Mouse (Mus musculus): ENCODE results near the gene Strn3. TPM values are rescaled to one million over a fixed set of nuclear protein-coding genes. Genes with fewer than 3 reads are reported as not detected.
"Not testable (repeated sequence)": the region's sequence is repeated elsewhere in the genome, so short reads cannot be mapped to it uniquely, and the experiment has no call there.

The Strn3 gene
- total and polyA plus RNA-seq, 2 experiments from 2014 or later = 30.8 to 44.3 TPM

- Histone ChIP-seq H3K4me1 (ENCODE audit: insufficient read depth, low read length) (no peaks in the 10 kb centered on the region; the same call in 1 of the 2 replicates), H3K27ac (no peak overlapping the region), H3K27me3 (ENCODE audit: insufficient read depth, low read length) (no peaks in the 10 kb centered on the region), H3K4me3 (ENCODE audit: low read length) (no peak overlapping the region), H3K36me3 (ENCODE audit: insufficient read depth, low read length) (peaks cover 11% of the 10 kb centered on the region; the same call in 1 of the 2 replicates), H3K4me2 (ENCODE audit: low read depth, low read length) (no peak overlapping the region), H3K9ac (replicated peaks; ENCODE audit: low read length) (no peak overlapping the region), H3K9me3 (ENCODE audit: low read length) (no peaks in the 10 kb centered on the region)
- TF ChIP-seq CTCF (IDR thresholded peaks at IDR 0.05; ENCODE audit: low read depth) = no peak
- no peak for ATAC-seq
- WGBS = 77% methylated on average over 1 of the region's 1 CpGs
- DNase-seq (ENCODE audit: low spot score) = no peak
Observed at GRCm38 (mm10) chr12:51655944-51656465, 35.7 kb downstream of the Strn3 start.

- H3K27ac ChIP-seq; H3K27me3 ChIP-seq (ENCODE audit: insufficient read depth, low read length); DNase-seq (ENCODE audit: low spot score); H3K4me1 ChIP-seq (ENCODE audit: insufficient read depth, low read length); H3K9ac ChIP-seq (replicated peaks; ENCODE audit: low read length); H3K4me2 ChIP-seq (ENCODE audit: low read depth, low read length); H3K9me3 ChIP-seq (ENCODE audit: low read length); ATAC-seq; H3K4me3 ChIP-seq (ENCODE audit: low read length); H3K36me3 ChIP-seq (ENCODE audit: insufficient read depth, low read length): not testable (repeated sequence)
Observed at GRCm38 (mm10) chr12:51649401-51649800, 42.3 kb downstream of the Strn3 start.

- H3K9ac ChIP-seq (replicated peaks; ENCODE audit: low read length) = no peak overlapping the region
- no peaks in the 10 kb centered on the region for H3K4me1 ChIP-seq (ENCODE audit: insufficient read depth, low read length)
- H3K4me2 ChIP-seq (ENCODE audit: low read depth, low read length) = no peak overlapping the region
- H3K27me3 ChIP-seq (ENCODE audit: insufficient read depth, low read length) = no peaks in the 10 kb centered on the region
- H3K4me3 ChIP-seq (ENCODE audit: low read length) = no peak overlapping the region
- H3K9me3 ChIP-seq (ENCODE audit: low read length) = no peaks in the 10 kb centered on the region
- ATAC-seq (no peak), DNase-seq (ENCODE audit: low spot score) (no peak)
- H3K36me3 ChIP-seq (ENCODE audit: insufficient read depth, low read length) = no peaks in the 10 kb centered on the region
- WGBS = 77% methylated on average over 6 of the region's 6 CpGs
- TF ChIP-seq CTCF (IDR thresholded peaks at IDR 0.05; ENCODE audit: low read depth) = no peak
- no peak overlapping the region for H3K27ac ChIP-seq
Observed at GRCm38 (mm10) chr12:51641871-51642270, 49.8 kb downstream of the Strn3 start.

GRCm38 (mm10) chr12:51636689-51637470, 54.8 kb downstream of the Strn3 start:
- DNase-seq (ENCODE audit: low spot score) (no peak), ATAC-seq (no peak)
- Histone ChIP-seq H3K9me3 (ENCODE audit: low read length) (no peaks in the 10 kb centered on the region), H3K36me3 (ENCODE audit: insufficient read depth, low read length) (no peaks in the 10 kb centered on the region), H3K4me1 (ENCODE audit: insufficient read depth, low read length) (no peaks in the 10 kb centered on the region), H3K27me3 (ENCODE audit: insufficient read depth, low read length) (no peaks in the 10 kb centered on the region), H3K4me2 (ENCODE audit: low read depth, low read length) (no peak overlapping the region), H3K4me3 (ENCODE audit: low read length) (no peak overlapping the region), H3K9ac (replicated peaks; ENCODE audit: low read length) (no peak overlapping the region), H3K27ac (no peak overlapping the region)
- 73% methylated on average over 2 of the region's 2 CpGs for WGBS
- no peak for TF ChIP-seq CTCF (IDR thresholded peaks at IDR 0.05; ENCODE audit: low read depth)

- no peaks in the 10 kb centered on the region for H3K36me3 ChIP-seq (ENCODE audit: insufficient read depth, low read length)
- H3K4me3 ChIP-seq (ENCODE audit: low read length) = no peak overlapping the region
- no peak overlapping the region for H3K9ac ChIP-seq (replicated peaks; ENCODE audit: low read length)
- H3K27ac ChIP-seq = no peak overlapping the region
- H3K4me2 ChIP-seq (ENCODE audit: low read depth, low read length) = no peak overlapping the region
- TF ChIP-seq CTCF (IDR thresholded peaks at IDR 0.05; ENCODE audit: low read depth) = no peak
- no peaks in the 10 kb centered on the region for H3K4me1 ChIP-seq (ENCODE audit: insufficient read depth, low read length)
- 95% methylated on average over 2 of the region's 2 CpGs for WGBS
- no peaks in the 10 kb centered on the region for H3K9me3 ChIP-seq (ENCODE audit: low read length)
- no peak for ATAC-seq
- no peaks in the 10 kb centered on the region for H3K27me3 ChIP-seq (ENCODE audit: insufficient read depth, low read length)
- DNase-seq (ENCODE audit: low spot score) = no peak
Observed at GRCm38 (mm10) chr12:51636260-51636659, 55.4 kb downstream of the Strn3 start.

- no peak overlapping the region for H3K4me2 ChIP-seq (ENCODE audit: low read depth, low read length)
- no peak for DNase-seq (ENCODE audit: low spot score)
- H3K27ac ChIP-seq = no peak overlapping the region
- TF ChIP-seq CTCF (IDR thresholded peaks at IDR 0.05; ENCODE audit: low read depth) = no peak
- H3K4me1 ChIP-seq (ENCODE audit: insufficient read depth, low read length) = no peaks in the 10 kb centered on the region
- no peaks in the 10 kb centered on the region for H3K27me3 ChIP-seq (ENCODE audit: insufficient read depth, low read length)
- no peaks in the 10 kb centered on the region for H3K9me3 ChIP-seq (ENCODE audit: low read length)
- WGBS = 80% methylated on average over 4 of the region's 4 CpGs
- H3K4me3 ChIP-seq (ENCODE audit: low read length) = no peak overlapping the region
- no peak overlapping the region for H3K9ac ChIP-seq (replicated peaks; ENCODE audit: low read length)
- ATAC-seq = no peak
- H3K36me3 ChIP-seq (ENCODE audit: insufficient read depth, low read length) = no peaks in the 10 kb centered on the region
Observed at GRCm38 (mm10) chr12:51633481-51633880, 58.2 kb downstream of the Strn3 start.

GRCm38 (mm10) chr12:51623366-51623694, 68.4 kb downstream of the Strn3 start:
- no peak for TF ChIP-seq CTCF (IDR thresholded peaks at IDR 0.05; ENCODE audit: low read depth)
- peaks cover 4% of the 10 kb centered on the region; the same call in 1 of the 2 replicates for H3K36me3 ChIP-seq (ENCODE audit: insufficient read depth, low read length)
- no peak overlapping the region for H3K4me2 ChIP-seq (ENCODE audit: low read depth, low read length)
- no peak overlapping the region for H3K9ac ChIP-seq (replicated peaks; ENCODE audit: low read length)
- DNase-seq (ENCODE audit: low spot score) (no peak), ATAC-seq (peak; percentile 51; the same call in 1 of the 2 replicates)
- H3K9me3 ChIP-seq (ENCODE audit: low read length) = no peaks in the 10 kb centered on the region
- H3K4me3 ChIP-seq (ENCODE audit: low read length) = no peak overlapping the region
- H3K27me3 ChIP-seq (ENCODE audit: insufficient read depth, low read length) = no peaks in the 10 kb centered on the region
- H3K4me1 ChIP-seq (ENCODE audit: insufficient read depth, low read length) = no peaks in the 10 kb centered on the region
- no peak overlapping the region for H3K27ac ChIP-seq
